Mouse (Mus musculus): ENCODE results near the gene Ece1. TPM values are rescaled to one million over a fixed set of nuclear protein-coding genes. Genes with fewer than 3 reads are reported as not detected.
A peak's percentile ranks its signal among the peaks of the same experiment; 100 is the strongest.

Gene Ece1
- total RNA-seq, 1 experiment from 2014 or later, result 263 TPM

DNA sequence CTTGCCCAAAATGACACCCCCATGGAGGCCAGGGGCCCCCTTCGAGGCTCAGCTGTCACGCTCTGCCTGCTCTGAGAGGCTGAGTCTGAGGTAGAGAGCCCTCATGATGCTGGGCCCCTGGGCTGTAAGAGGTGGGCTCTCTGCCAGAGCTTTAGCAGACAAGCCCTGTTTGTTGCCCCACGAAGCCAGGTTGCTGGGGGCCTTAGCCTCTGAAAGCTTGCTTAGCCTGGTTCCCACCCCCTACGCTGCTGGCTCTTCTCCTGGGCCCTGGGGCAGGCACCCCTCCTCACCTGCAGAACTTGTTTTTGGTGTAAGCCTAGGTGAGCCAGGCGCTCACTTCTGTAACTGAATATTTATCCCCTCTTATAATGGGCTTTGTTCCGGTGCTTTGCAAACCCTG is 55.6 kb downstream of the Ece1 start:
- DNase-seq, result no peak

- no peak for DNase-seq
Measured at GRCm38 (mm10) chr4:137918559-137918958, 56.5 kb downstream of the Ece1 start.

DNA sequence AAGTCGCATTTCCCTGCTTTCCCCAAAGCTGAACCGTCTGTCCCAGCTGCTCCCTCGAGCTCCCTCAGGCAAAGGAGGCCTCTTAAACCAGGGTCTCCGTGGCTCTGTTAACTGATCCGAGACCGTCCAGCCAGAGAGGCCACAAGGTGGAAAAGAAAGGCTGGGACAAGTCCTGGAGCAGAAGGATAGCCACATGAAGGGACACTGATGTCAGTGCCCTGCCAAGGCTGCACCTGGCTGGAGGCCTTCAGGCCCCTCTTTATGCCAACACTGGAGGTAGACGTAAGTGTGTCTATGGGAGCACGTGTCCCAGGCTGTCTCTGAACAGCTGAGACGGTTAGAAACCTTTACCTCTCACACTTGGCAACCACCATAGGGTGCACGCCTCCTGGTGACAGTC is 57.1 kb downstream of the Ece1 start:
- no peak for DNase-seq

DNA sequence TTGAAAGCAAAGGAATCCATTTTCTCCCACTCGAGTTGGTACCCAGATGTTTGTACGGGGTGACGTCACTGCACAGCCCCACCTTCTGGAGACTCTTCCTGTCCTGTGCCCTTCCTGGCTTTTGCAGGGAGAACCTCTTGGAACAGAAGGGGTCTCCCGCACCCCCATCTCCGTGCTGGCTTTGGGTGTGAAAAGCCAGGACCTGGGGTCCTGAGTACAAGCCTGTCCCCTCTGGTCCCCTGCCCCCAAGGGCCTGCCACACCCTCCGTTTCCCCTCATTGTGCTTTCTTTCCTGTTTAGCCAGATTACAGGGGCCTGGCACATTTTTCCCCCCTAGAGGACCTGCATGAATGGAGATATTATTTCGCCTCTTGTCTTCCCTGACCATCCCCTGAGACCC is 58.0 kb downstream of the Ece1 start:
- DNase-seq, result peak; percentile 36

- DNase-seq, result peak; percentile 23
Measured at GRCm38 (mm10) chr4:137920500-137920961, 58.5 kb downstream of the Ece1 start.

- no peak for DNase-seq
Measured at GRCm38 (mm10) chr4:137921510-137921909, 59.5 kb downstream of the Ece1 start.

- no peak for DNase-seq
Measured at GRCm38 (mm10) chr4:137923052-137923451, 61.0 kb downstream of the Ece1 start.

DNA sequence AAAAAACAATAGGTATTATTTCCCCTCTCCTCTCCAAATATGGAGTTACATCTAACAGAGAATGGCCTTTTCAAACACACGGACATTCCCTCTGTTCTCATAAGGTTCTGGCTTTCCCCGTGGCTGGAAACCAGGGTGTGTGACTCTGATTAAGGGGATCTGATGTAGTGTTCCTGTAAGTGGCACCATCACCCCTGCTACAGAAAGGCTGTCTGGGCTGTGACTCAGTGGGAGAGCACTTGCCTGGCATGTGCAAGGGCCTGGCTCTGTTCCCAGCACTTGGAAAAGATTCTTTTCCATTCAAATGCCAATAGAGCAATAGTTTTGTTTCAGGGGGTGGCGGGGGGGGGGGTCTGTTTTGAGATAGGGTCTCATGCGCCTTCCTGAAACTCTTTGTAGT is 63.1 kb downstream of the Ece1 start:
- DNase-seq, result peak; percentile 69

DNA sequence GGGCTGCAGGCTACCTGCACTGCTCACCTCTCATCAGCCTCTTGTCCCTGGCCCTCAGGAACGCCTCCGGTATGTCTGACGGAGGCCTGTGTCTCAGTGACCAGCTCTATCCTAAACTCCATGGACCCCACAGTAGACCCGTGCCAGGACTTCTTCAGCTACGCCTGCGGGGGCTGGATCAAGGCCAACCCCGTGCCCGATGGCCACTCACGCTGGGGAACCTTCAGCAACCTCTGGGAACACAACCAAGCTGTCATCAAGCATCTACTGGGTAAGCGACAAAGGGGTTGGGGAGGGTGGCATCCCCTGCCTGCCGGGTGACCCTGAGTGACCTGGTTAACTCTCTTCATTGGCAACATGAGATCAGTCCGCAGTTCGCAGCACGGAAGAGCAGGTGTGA is 64.1 kb downstream of the Ece1 start:
- peak; percentile 81 for DNase-seq

DNA sequence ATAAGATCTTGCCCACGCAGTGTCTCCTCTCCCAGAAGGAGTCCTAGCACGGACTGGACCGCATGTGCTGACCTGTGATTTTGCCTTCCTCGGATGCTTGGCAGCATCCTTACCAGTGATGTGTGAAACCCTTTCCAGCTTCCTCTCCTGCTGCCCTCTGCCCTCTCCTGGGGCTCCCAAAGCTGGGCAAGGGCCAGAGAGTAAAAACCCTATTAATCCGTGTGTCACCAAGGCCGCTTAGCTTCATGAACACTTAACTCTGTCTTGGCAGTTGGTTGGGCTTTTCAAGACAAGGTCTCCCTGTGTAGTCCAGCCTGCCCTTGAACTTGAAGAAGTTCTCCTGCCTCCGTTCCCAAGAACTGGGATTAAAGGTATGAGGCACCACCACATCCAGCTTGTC is 65.1 kb downstream of the Ece1 start:
- DNase-seq, result peak; percentile 80

- peak; percentile 25 for DNase-seq
Measured at GRCm38 (mm10) chr4:137927741-137928535, 65.9 kb downstream of the Ece1 start.

DNA sequence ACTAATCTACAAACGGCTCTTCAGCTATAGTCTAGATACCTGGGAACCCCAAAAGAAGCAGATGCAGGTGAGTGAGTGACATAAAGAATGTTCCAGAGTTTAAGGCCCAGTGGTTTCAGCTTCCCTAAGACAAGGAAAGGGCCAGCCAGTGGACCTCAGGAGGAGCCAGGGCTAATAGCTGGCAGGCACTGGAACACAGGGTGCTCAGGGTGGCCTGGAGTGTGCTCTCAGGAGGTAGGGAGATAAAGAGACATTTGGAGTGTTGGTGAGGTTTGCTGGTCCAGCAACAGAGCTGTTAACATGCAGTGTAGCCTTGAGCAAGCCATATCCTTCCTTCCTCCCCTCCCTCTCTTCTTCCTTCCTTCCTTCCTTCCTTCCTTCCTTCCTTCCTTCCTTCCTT is 66.8 kb downstream of the Ece1 start:
- DNase-seq, result no peak

GRCm38 (mm10) chr4:137929341-137930016 is 67.4 kb downstream of the Ece1 start:
- DNase-seq, result peak; percentile 61

- no peak for DNase-seq
Measured at GRCm38 (mm10) chr4:137930500-137931008, 68.5 kb downstream of the Ece1 start.

DNA sequence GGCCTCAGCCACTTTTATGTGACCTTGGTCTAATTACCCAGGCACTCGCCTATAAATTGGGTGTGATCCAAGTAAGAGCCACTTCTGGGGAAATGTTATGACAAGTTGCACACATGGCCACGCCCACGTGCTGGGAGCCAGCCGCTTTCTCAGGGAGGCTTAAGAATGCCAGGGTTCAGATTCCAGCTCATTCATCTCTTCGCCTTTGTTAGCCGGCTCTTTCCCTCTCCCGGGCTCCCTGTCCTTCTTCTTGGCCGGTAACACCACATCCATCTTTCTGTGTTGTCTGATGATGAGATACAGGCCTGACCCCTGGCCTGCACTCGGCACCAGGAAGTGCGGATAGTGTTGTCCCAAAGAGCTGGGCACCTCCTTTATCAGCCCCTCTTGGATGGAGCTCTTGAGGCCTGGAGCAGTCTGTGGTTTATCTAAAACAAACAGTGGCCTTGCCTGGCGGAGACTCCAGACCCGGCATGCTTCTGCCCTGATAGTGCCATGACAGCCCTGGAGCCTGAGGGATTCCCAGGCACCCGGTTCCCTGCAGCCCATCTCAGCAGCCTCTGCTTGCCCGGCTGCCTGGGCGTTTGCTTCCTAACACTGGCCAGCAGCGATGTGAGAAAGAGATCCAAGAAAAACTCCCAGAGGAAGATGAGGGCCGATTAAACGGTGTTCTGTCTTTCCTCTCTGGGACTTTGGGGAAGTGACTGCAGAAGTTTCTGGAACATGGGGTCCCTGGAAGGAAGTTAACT is 69.1 kb downstream of the Ece1 start:
- peak; percentile 89 for DNase-seq

DNA sequence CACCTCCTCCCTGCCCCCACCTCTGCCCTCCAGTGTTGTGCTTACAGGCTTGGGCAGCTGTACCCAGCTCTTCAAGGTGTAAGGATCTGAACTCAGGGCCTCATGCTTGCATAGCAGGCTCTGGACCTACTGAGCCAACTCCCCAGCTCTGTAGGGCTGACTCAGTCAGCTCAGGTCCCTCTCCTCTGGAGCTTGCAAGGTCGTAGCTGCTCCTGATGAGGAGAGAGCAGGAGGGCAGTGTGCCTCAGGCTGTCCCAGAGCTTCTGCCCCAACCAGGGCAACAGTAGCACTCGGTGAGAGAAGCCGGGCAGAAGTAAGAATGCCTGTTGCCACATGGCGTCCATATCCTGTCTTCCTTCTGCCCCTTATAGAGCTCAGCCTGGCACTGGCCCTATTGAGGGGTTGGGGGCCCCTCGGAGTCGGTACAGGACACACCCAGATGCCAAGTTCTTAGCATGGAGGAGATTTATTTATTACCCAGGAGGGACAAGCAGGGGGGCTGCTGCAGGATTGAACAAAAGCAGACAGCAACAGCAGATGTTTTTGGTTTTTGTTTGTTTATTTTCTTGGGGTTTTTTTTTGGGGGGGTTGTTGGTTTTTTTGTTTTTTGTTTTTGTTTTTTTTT is 70.6 kb downstream of the Ece1 start:
- peak; percentile 26 for DNase-seq

GRCm38 (mm10) chr4:137933328-137933727 is 71.3 kb downstream of the Ece1 start:
- DNase-seq, result peak; percentile 75

DNA sequence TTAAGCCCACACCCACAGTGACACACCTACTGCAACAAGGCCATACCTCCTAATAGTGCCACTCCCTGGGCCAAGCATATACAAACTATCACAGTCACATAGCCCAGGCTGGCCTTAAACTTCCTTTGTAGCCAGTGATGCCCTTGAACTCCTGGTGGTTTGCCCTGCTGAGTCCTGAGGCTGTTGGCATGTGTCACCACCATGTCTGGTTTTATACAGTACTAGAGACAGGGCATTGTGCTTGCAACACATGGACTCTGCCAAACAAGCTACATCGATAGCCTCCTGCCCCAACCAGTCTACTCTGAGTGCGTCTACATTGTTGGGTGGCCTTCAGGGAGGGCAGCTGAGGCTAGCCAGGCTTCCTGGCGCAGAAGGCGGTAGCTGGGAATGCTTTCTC is 74.1 kb downstream of the Ece1 start:
- DNase-seq, result no peak

DNA sequence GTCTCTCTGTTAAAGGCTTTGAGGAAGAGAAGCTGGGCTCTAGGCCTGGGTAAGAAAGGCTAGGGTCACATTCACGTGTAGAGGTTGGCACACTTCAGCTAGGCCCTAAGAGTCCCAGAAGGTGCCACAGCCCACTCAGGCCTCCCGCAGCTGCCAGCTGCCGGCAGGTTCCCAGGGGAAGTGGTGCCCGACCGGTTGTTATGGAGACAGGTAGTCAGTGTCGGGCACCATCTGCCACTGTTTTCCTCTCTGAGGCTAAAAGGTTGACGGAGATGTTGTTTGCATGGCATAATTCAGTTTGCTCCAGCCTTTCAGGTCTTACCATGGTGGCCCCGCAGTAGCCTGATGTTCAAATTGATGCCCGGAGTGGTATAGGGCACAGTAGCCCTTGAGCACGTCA is 78.0 kb downstream of the Ece1 start:
- peak; percentile 50 for DNase-seq

DNA sequence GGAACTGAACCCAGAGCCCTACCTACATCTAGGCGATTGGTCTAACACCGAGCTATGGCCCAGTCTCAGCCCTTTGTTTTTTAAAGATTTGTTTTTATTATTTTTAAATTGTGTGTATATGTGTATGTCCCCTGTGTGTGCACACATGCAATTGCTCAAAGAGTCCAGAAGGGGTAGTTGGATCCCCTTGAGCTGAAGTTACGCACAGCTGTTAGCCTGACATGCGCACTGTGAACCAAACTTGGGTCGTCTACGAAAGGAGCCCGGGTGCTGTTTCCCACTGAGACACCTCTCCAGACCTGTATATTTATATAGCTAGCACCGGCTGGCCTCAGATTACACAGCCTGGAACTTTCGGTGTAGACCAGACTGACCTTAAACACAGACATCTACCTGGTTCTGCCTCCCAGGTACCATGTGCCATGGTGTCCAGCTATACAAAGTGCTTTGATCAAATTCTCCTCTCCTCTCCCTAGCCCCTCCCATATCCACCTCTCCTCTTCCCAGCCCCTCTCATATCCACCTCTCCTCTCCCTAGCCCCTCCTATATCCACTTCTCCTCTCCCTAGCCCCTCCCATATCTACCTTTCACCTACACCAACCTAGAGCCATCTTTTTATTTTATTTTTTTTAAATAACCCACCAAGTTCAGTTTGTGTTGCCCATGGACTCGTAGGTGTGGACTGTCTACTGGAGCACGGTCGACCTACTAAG is 79.3 kb downstream of the Ece1 start:
- no peak for DNase-seq
